Mouse (Mus musculus) liver, postnatal 0 days (tissue): ENCODE results near the gene Senp8.

Experiments used
- CTCF ChIP-seq: sonication (generic); IDR thresholded peaks from 2 replicates; pipeline ENCODE4 v1.5.1; 2016; ENCODE audit warnings: antibody characterized with exemption, low read depth
- EP300 ChIP-seq: IDR thresholded peaks from 2 replicates; pipeline ENCODE4 v1.6.1; 2016; ENCODE audit warnings: antibody characterized with exemption, low read depth, mild to moderate bottlenecking

- TF ChIP-seq EP300: no peak
- no peak for TF ChIP-seq CTCF
These were observed 15.1 kb downstream of the Senp8 start for GRCm38 (mm10) chr9:59735394-59735793.
